Mouse (Mus musculus) midbrain, postnatal 0 days (tissue): ENCODE measurements at regions not wholly inside any gene's neighbourhood (a gene's known extent, or its start where the extent isn't known, plus 50 kb on each side); places are given as distances from the start of the nearest gene placed in this dataset. TPM values are rescaled to one million over a fixed set of nuclear protein-coding genes. Genes with fewer than 3 reads are reported as not detected.

ENCODE experiments used
- ATAC-seq: fragments of 200-750 bp; cut with Nextera tagmentation; 2 replicates; pipeline ENCODE4 v1.8.0; 2017; ENCODE audit warnings: moderate number of reproducible peaks, mild to moderate bottlenecking, moderate TSS enrichment, moderate library complexity; ENCODE audit not compliant: low FRiP score
- DNase-seq: peaks from one replicate; pipeline ENCODE4 v3.0.0-alpha.2; 2015; ENCODE audit warnings: low spot score
- H3K27ac ChIP-seq: fragments of 300-500 bp; sonication (generic); 2 replicates; pipeline ENCODE4 v1.5.1; 2014; ENCODE audit warnings: low read depth, mild to moderate bottlenecking, low read length, mixed read lengths
- H3K27me3 ChIP-seq: fragments of 300-500 bp; sonication (generic); 2 replicates; pipeline ENCODE4 v1.6.1; 2014; ENCODE audit warnings: low read length, control low read depth, mixed read lengths; ENCODE audit not compliant: insufficient read depth
- H3K36me3 ChIP-seq: fragments of 300-500 bp; sonication (generic); 2 replicates; pipeline ENCODE4 v1.6.1; 2014; ENCODE audit warnings: low read length, control low read depth, mixed read lengths; ENCODE audit not compliant: insufficient read depth
- H3K4me1 ChIP-seq: fragments of 300-500 bp; sonication (generic); 2 replicates; pipeline ENCODE4 v1.6.1; 2014; ENCODE audit warnings: mild to moderate bottlenecking, control low read depth, antibody characterized with exemption, low read length, mixed read lengths; ENCODE audit not compliant: insufficient read depth
- H3K4me2 ChIP-seq: fragments of 300-500 bp; sonication (generic); 2 replicates; pipeline ENCODE4 v1.6.1; 2014; ENCODE audit warnings: low read depth, mild to moderate bottlenecking, low read length, mixed read lengths; ENCODE audit not compliant: poor library complexity, severe bottlenecking
- H3K4me3 ChIP-seq: fragments of 300-500 bp; sonication (generic); 2 replicates; pipeline ENCODE4 v1.5.1; 2014; ENCODE audit warnings: low read depth, mild to moderate bottlenecking, low read length, moderate library complexity
- H3K9ac ChIP-seq: fragments of 300-500 bp; sonication (generic); replicated peaks from 2 replicates; pipeline ENCODE4 v1.6.1; 2014; ENCODE audit warnings: mild to moderate bottlenecking, low read length, moderate library complexity, mixed read lengths; ENCODE audit not compliant: poor library complexity, severe bottlenecking
- H3K9me3 ChIP-seq: fragments of 300-500 bp; sonication (generic); 2 replicates; pipeline ENCODE4 v1.6.1; 2016; ENCODE audit warnings: low read length, control low read depth
- CTCF ChIP-seq: IDR thresholded peaks from 2 replicates; pipeline ENCODE4 v1.5.1; 2016; ENCODE audit warnings: antibody characterized with exemption, mild to moderate bottlenecking
- WGBS: fragments of 180-500 bp; shearing (Covaris S2); extraction: QIAGEN DNeasy Blood & Tissue Kit; methylation state at CpG from one replicate; pipeline ENCODE4 v1.1.7; 2014; 5-methylcytosine and 5-hydroxymethylcytosine counted together
- microRNA-seq: library from miRNA; unstranded; fragments of <30 nt; microRNA quantifications from one replicate; pipeline ENCODE4, GENCODE M21; 2016; ENCODE audit warnings: borderline number of aligned reads

DNA sequence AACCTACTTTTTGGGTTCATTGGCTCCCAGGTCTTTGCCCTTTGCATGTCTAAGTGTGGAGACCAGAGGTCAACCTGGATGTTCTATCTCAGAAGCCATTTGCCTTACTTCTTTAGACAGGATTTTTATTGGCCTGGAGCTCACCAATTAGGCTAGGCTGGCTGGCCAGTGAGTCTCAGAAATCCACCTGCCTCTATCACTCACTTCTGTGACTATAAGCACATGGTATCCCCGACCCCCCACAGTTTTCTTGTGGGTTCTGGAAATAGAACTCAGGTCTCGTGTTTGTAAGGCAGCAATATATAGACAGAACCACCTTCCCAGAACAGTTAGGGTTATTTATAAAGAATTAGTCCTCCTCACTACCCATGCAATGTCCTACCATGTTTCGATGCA, 60.9 kb upstream of the Ankrd50 start:
- no peaks in the 10 kb centered on the region for H3K9me3 ChIP-seq
- H3K27me3 ChIP-seq = no peaks in the 10 kb centered on the region
- ATAC-seq = no peak
- no peak overlapping the region for H3K4me3 ChIP-seq
- WGBS = 80% methylated on average over 3 of the region's 3 CpGs
- no peak for DNase-seq
- TF ChIP-seq CTCF = no peak
- H3K4me2 ChIP-seq = no peak overlapping the region
- H3K27ac ChIP-seq = no peak overlapping the region
- no peaks in the 10 kb centered on the region for H3K36me3 ChIP-seq
- H3K9ac ChIP-seq = no peak overlapping the region
- no peaks in the 10 kb centered on the region for H3K4me1 ChIP-seq

DNA sequence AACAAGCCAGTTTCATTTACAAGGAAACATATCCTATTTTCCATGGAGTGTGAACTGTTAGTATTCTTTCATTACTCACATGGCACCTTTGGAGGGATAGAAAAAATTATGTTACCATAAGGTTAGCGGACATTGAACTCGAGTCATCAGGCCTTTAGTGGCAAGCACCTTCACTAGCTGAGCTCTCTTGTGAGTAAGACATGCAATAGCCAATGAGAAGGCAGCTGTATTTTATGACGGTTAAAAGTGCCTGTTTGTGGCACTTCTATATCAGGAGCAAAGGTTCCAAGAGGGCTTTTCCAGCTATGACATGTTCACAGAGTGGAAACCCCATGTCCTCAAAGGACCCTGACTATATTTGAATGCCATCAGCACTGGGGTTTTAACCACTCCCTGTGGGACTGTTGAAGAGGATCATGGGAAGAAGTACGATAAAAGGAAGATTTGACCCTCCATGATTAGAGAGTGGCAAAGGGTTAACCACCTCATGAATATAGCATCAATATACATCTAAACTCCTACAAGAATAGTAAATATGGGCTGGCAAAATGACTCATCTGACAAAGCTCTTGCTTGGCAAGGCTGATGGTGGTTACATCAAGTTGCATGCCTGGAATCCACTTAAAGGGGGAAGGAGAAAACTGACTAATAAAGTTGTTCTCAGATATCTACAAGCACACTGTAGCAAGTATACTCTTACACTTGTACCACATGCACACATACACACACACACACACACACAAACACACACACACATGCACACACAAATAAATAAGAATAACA, 60.3 kb upstream of the Ankrd50 start:
- Histone ChIP-seq H3K4me3 (no peak overlapping the region), H3K4me1 (no peaks in the 10 kb centered on the region), H3K9ac (no peak overlapping the region), H3K27me3 (no peaks in the 10 kb centered on the region), H3K36me3 (no peaks in the 10 kb centered on the region), H3K9me3 (no peaks in the 10 kb centered on the region), H3K27ac (no peak overlapping the region), H3K4me2 (no peak overlapping the region)
- ATAC-seq (no peak), DNase-seq (no peak)
- no peak for TF ChIP-seq CTCF
- WGBS = 89% methylated on average over 4 of the region's 4 CpGs

DNA sequence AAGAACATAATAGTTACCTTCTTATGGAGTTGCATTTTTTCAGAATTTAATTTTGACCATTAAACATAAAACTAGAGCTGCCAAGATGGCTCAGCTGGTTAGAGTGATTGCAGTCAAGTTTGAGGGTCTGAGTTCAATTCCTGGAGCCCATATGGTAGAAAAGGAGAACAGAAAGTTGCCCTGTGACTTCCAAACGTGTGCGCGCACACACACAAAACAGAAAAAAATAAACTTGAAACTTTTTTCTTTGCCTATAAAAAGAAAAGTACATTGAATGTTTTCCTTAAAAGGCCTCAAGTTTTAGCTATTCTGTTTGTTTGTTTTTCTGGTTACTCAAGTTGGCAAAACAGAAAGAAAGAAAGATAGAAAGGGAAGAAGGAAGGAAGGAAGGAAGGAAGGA, 59.2 kb upstream of the Ankrd50 start:
- no peak for TF ChIP-seq CTCF
- Histone ChIP-seq H3K27ac (no peak overlapping the region), H3K4me1 (no peaks in the 10 kb centered on the region), H3K27me3 (no peaks in the 10 kb centered on the region), H3K36me3 (no peaks in the 10 kb centered on the region), H3K4me3 (no peak overlapping the region), H3K9ac (no peak overlapping the region), H3K9me3 (no peaks in the 10 kb centered on the region), H3K4me2 (no peak overlapping the region)
- no peak for ATAC-seq
- 90% methylated on average over 3 of the region's 3 CpGs for WGBS
- no peak for DNase-seq

DNA sequence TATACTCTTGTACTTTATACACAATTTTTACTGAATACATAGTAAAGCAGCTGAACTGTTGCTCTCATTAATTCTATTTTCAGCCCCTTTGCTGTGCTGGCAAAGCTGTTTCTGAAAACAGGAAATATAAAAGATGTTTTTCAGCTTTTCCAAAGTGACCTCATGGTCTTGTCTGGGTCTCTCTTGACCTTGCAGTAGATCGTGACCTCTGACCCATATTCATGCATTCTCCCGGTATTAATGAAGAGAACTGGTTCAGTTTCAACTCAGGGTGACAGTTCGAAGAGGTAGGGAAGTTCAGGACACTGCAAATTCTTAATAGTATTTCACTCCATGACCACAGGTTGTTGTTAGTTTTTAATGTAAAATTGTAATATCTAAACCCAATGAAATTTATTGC, 56.7 kb upstream of the Ankrd50 start:
- Histone ChIP-seq H3K4me1 (no peaks in the 10 kb centered on the region), H3K27me3 (no peaks in the 10 kb centered on the region), H3K4me3 (no peak overlapping the region), H3K27ac (no peak overlapping the region), H3K9me3 (no peaks in the 10 kb centered on the region), H3K4me2 (no peak overlapping the region), H3K36me3 (no peaks in the 10 kb centered on the region), H3K9ac (no peak overlapping the region)
- ATAC-seq (no peak), DNase-seq (no peak)
- WGBS = 78% methylated on average over 3 of the region's 3 CpGs
- TF ChIP-seq CTCF = no peak

DNA sequence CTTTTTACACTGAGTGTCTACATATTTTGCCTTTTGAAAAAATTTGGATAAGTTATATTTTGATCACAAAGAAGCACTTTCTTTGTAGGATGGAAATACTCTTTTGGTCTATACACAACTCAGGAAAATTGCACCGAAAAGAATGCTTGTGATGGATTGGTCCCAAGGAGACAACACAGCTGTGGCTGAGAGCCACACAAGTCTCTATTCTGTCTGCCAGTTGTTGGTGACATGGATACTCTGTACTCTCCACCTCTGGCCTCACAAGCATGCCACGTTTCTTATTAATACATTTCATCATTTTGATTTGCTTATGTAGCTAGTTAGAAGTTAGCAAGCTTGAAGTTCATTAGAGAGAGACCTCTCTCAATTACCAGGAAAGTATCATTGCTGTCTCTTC, 53.7 kb upstream of the Ankrd50 start:
- no peak overlapping the region for H3K4me3 ChIP-seq
- DNase-seq (no peak), ATAC-seq (no peak)
- TF ChIP-seq CTCF = no peak
- no peaks in the 10 kb centered on the region for H3K4me1 ChIP-seq
- H3K9ac ChIP-seq = no peak overlapping the region
- no peaks in the 10 kb centered on the region for H3K27me3 ChIP-seq
- H3K36me3 ChIP-seq = no peaks in the 10 kb centered on the region
- no peak overlapping the region for H3K4me2 ChIP-seq
- H3K9me3 ChIP-seq = no peaks in the 10 kb centered on the region
- 81% methylated on average over 2 of the region's 2 CpGs for WGBS
- no peak overlapping the region for H3K27ac ChIP-seq

DNA sequence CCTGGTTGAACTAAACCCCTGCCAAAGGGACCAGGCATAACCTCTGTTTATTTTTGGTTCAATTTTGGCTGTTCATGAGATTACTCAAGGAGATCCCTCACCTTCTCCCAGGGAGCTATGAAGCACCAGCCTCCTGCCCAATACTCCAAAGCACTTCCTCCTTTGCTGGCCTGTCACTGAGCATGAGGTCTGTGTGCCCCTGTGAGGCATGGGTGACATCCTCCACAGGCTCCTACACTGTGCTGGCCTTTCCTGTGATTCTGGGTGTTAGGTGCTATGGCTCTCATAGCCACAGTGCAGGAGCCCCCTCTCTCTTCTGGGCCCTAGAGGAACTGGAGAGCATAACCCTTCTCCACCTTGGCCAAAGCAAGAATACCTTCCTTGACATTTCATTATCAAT, 53.1 kb upstream of the Ankrd50 start:
- Histone ChIP-seq H3K27ac (no peak overlapping the region), H3K36me3 (no peaks in the 10 kb centered on the region), H3K27me3 (no peaks in the 10 kb centered on the region), H3K9ac (no peak overlapping the region), H3K4me1 (no peaks in the 10 kb centered on the region), H3K4me2 (no peak overlapping the region), H3K9me3 (no peaks in the 10 kb centered on the region), H3K4me3 (no peak overlapping the region)
- no peak for ATAC-seq
- DNase-seq = no peak
- TF ChIP-seq CTCF = no peak

Small RNA genes in the stretch of these regions (microRNA-seq; reads per million reads assigned to microRNA genes)
- not detected for gene Gm24462
